Mouse (Mus musculus) myocyte (in vitro differentiated cells): ENCODE measurements at regions not wholly inside any gene's neighbourhood (a gene's known extent, or its start where the extent isn't known, plus 50 kb on each side); places are given as distances from the start of the nearest gene placed in this dataset.

Source experiments
- H3K27me3 ChIP-seq: one replicate; pipeline ENCODE4 v1.6.1; 2011; ENCODE audit not compliant: control insufficient read depth, insufficient read depth, insufficient read length
- H3K36me3 ChIP-seq: one replicate; pipeline ENCODE4 v1.6.1; 2011; ENCODE audit not compliant: control insufficient read depth, insufficient read depth
- H3K4me2 ChIP-seq: one replicate; pipeline ENCODE4 v1.6.1; 2011; ENCODE audit warnings: low read depth, control low read depth
- H3K4me3 ChIP-seq: one replicate; pipeline ENCODE4 v1.5.1; 2011; ENCODE audit warnings: mild to moderate bottlenecking, control low read depth, moderate library complexity
- H3K79me2 ChIP-seq: one replicate; pipeline ENCODE4 v1.6.1; 2011; ENCODE audit not compliant: control insufficient read depth, insufficient read depth
- H3ac ChIP-seq: one replicate; pipeline ENCODE4 v1.6.1; 2011; ENCODE audit not compliant: control insufficient read depth, insufficient read length
- CEBPB ChIP-seq: IDR thresholded peaks from 2 replicates; pipeline ENCODE4 v1.6.1; 2011; ENCODE audit warnings: mild to moderate bottlenecking, moderate library complexity; ENCODE audit not compliant: poor library complexity, insufficient read depth, severe bottlenecking
- E2F4 ChIP-seq: IDR thresholded peaks from one replicate; pipeline ENCODE4 v1.6.1; 2011; ENCODE audit warnings: mild to moderate bottlenecking, control low read depth, moderate library complexity; ENCODE audit not compliant: insufficient read depth
- MAX ChIP-seq: IDR thresholded peaks from one replicate; pipeline ENCODE4 v1.6.1; 2011; ENCODE audit warnings: low read depth, mild to moderate bottlenecking, control low read depth
- MYOD1 ChIP-seq, 3 experiments: IDR thresholded peaks; one replicate each; pipeline ENCODE4 v1.6.1; 2011; ENCODE audit warnings: control low read depth in 2 of 3, low read depth in 2 of 3, mild to moderate bottlenecking in 2 of 3, moderate library complexity in 1 of 3; ENCODE audit not compliant: insufficient read length in 2 of 3, control insufficient read depth in 1 of 3
- MYOG ChIP-seq, 3 experiments: IDR thresholded peaks; one replicate each; pipeline ENCODE4 v1.6.1; 2011; ENCODE audit warnings: control low read depth in 2 of 3, low read depth in 2 of 3, mild to moderate bottlenecking in 2 of 3; ENCODE audit not compliant: insufficient read length in 2 of 3, control insufficient read depth in 1 of 3, insufficient read depth in 1 of 3
- POLR2A ChIP-seq: IDR thresholded peaks from one replicate; pipeline ENCODE4 v1.6.1; 2011; ENCODE audit warnings: low read depth, mild to moderate bottlenecking, control low read depth, moderate library complexity; ENCODE audit not compliant: insufficient read length
- POLR2AphosphoS2 ChIP-seq: IDR thresholded peaks from one replicate; pipeline ENCODE4 v1.6.1; 2011; ENCODE audit warnings: low read depth, control low read depth; ENCODE audit not compliant: insufficient read length
- REST ChIP-seq: IDR thresholded peaks from one replicate; pipeline ENCODE4 v1.6.1; 2011; ENCODE audit warnings: mild to moderate bottlenecking, control low read depth, moderate library complexity; ENCODE audit not compliant: insufficient read depth, insufficient read length
- SRF ChIP-seq: IDR thresholded peaks from one replicate; pipeline ENCODE4 v1.6.1; 2011; ENCODE audit warnings: low read depth; ENCODE audit not compliant: control insufficient read depth, insufficient read length
- TCF12 ChIP-seq: IDR thresholded peaks from one replicate; pipeline ENCODE4 v1.6.1; 2011; ENCODE audit warnings: mild to moderate bottlenecking, control low read depth; ENCODE audit not compliant: poor library complexity, insufficient read depth, severe bottlenecking
- TCF3 ChIP-seq: IDR thresholded peaks from one replicate; pipeline ENCODE4 v1.6.1; 2011; ENCODE audit warnings: low read depth, control low read depth; ENCODE audit not compliant: insufficient read length
- USF1 ChIP-seq: IDR thresholded peaks from one replicate; pipeline ENCODE4 v1.6.1; 2011; ENCODE audit warnings: low read depth, mild to moderate bottlenecking, control low read depth, moderate library complexity

GRCm38 (mm10) chr1:34709089-34709488 lies 129.6 kb downstream of the Amer3 start:
- H3K79me2 ChIP-seq, result no peaks in the 10 kb centered on the region

GRCm38 (mm10) chr1:34722674-34723073 lies 120.2 kb downstream of the Fam168b start:
- no peaks in the 10 kb centered on the region for H3K36me3 ChIP-seq
- peaks cover 26% of the 10 kb centered on the region for H3K27me3 ChIP-seq
- H3K79me2 ChIP-seq, result no peaks in the 10 kb centered on the region
- H3K4me3 ChIP-seq, result no peak overlapping the region
- no peak overlapping the region for H3K4me2 ChIP-seq
- no peak overlapping the region for H3ac ChIP-seq
- TF ChIP-seq MAX, result no peak
- TF ChIP-seq POLR2A, result no peak
- no peak for TF ChIP-seq USF1

More at GRCm38 (mm10) chr1:34709089-34709488, 129.6 kb downstream of the Amer3 start:
- Histone ChIP-seq H3K4me2 (no peak overlapping the region), H3K4me3 (no peak overlapping the region), H3ac (no peak overlapping the region), H3K27me3 (no peaks in the 10 kb centered on the region), H3K36me3 (no peaks in the 10 kb centered on the region)
- TF ChIP-seq POLR2AphosphoS2 (no peak), E2F4 (no peak), CEBPB (no peak), REST (no peak), SRF (no peak), POLR2A (no peak), MAX (no peak), TCF3 (no peak), MYOG (IDR thresholded peaks at IDR 0.05; ENCODE audit: control insufficient read depth in 1 of 3, insufficient read depth in 1 of 3, insufficient read length in 2 of 3, low read depth in 2 of 3) (no peak), USF1 (no peak), MYOD1 (IDR thresholded peaks at IDR 0.05; ENCODE audit: control insufficient read depth in 1 of 3, insufficient read length in 2 of 3, low read depth in 2 of 3) (no peak), TCF12 (no peak)

GRCm38 (mm10) chr1:34732156-34732555 lies 110.7 kb downstream of the Fam168b start:
- no peaks in the 10 kb centered on the region for H3K36me3 ChIP-seq
- no peak for TF ChIP-seq REST
- TF ChIP-seq POLR2AphosphoS2, result no peak
- TF ChIP-seq MYOD1 (IDR thresholded peaks at IDR 0.05; ENCODE audit: control insufficient read depth in 1 of 3, insufficient read length in 2 of 3, low read depth in 2 of 3), result no peak
- no peak for TF ChIP-seq MAX
- TF ChIP-seq E2F4, result no peak
- TF ChIP-seq TCF12, result no peak
- no peak for TF ChIP-seq POLR2A
- TF ChIP-seq SRF, result no peak
- TF ChIP-seq MYOG (IDR thresholded peaks at IDR 0.05; ENCODE audit: control insufficient read depth in 1 of 3, insufficient read depth in 1 of 3, insufficient read length in 2 of 3, low read depth in 2 of 3), result no peak
- no peak for TF ChIP-seq TCF3
- no peak for TF ChIP-seq CEBPB
- TF ChIP-seq USF1, result no peak
- no peaks in the 10 kb centered on the region for H3K79me2 ChIP-seq
- H3K27me3 ChIP-seq, result no peaks in the 10 kb centered on the region
- no peak overlapping the region for H3ac ChIP-seq
- no peak overlapping the region for H3K4me3 ChIP-seq
- no peak overlapping the region for H3K4me2 ChIP-seq

- no peak overlapping the region for H3K4me2 ChIP-seq
Measured at GRCm38 (mm10) chr1:34733026-34733913, 109.6 kb downstream of the Fam168b start.

More at GRCm38 (mm10) chr1:34733026-34733913, 109.6 kb downstream of the Fam168b start:
- TF ChIP-seq CEBPB, result no peak
- no peak for TF ChIP-seq SRF
- TF ChIP-seq USF1, result no peak
- TF ChIP-seq MYOD1 (IDR thresholded peaks at IDR 0.05; ENCODE audit: control insufficient read depth in 1 of 3, insufficient read length in 2 of 3, low read depth in 2 of 3), result no peak
- TF ChIP-seq REST, result no peak
- TF ChIP-seq MYOG (IDR thresholded peaks at IDR 0.05; ENCODE audit: control insufficient read depth in 1 of 3, insufficient read depth in 1 of 3, insufficient read length in 2 of 3, low read depth in 2 of 3), result no peak
- TF ChIP-seq POLR2AphosphoS2, result no peak
- TF ChIP-seq TCF12, result no peak
- TF ChIP-seq E2F4, result no peak
- no peak for TF ChIP-seq TCF3
- no peak for TF ChIP-seq MAX
- no peak for TF ChIP-seq POLR2A
- Histone ChIP-seq H3K36me3 (no peaks in the 10 kb centered on the region), H3K27me3 (no peaks in the 10 kb centered on the region), H3ac (no peak overlapping the region), H3K79me2 (no peaks in the 10 kb centered on the region), H3K4me3 (no peak overlapping the region)
